Mouse (Mus musculus): ENCODE measurements around the gene Isg20. TPM values are rescaled to one million over a fixed set of nuclear protein-coding genes. Genes with fewer than 3 reads are reported as not detected.

Gene Isg20
- 12.7 and 18.3 TPM in 2 replicates for polyA plus RNA-seq (2015; fragmentation: Nextera tagmentation; extraction: Ambion mirVana)

- 73% methylated on average over 5 of the region's 5 CpGs for WGBS
- no peak for ATAC-seq (replicated peaks; ENCODE audit: insufficient number of reproducible peaks, insufficient read depth, low FRiP score, low read depth)
These were observed at the start of gene Isg20 for GRCm38 (mm10) chr7:78912974-78913474. Gene Isg20 (plus strand): TSS chr7:78913424.

GRCm38 (mm10) chr7:78863796-78864445, 49.3 kb upstream of the Isg20 start:
- Histone ChIP-seq H3K4me3 (no peak overlapping the region), H3K9me3 (replicated peaks) (no peaks in the 10 kb centered on the region), H3K36me3 (no peaks in the 10 kb centered on the region), H3K27me3 (no peaks in the 10 kb centered on the region), H3K4me1 (replicated peaks) (no peaks in the 10 kb centered on the region), H3K4me2 (no peak overlapping the region), H3K9ac (no peak overlapping the region), H3K27ac (no peak overlapping the region)
- 67% methylated on average over 7 of the region's 7 CpGs for WGBS
- no peak for ATAC-seq (replicated peaks; ENCODE audit: insufficient number of reproducible peaks, insufficient read depth, low FRiP score, low read depth)

More at GRCm38 (mm10) chr7:78912974-78913474, at the start of gene Isg20:
- Histone ChIP-seq H3K4me1 (replicated peaks) (peaks cover 25% of the 10 kb centered on the region), H3K9ac (peak within 1 kb of the TSS; percentile 44; the same call in 1 of the 2 replicates), H3K27me3 (no peaks in the 10 kb centered on the region), H3K9me3 (replicated peaks) (no peaks in the 10 kb centered on the region), H3K27ac (no peak within 1 kb of the TSS), H3K4me2 (peak within 1 kb of the TSS; percentile 68), H3K36me3 (no peaks in the 10 kb centered on the region), H3K4me3 (peak within 1 kb of the TSS; percentile 39)

- Histone ChIP-seq H3K9me3 (replicated peaks) (no peaks in the 10 kb centered on the region), H3K4me1 (replicated peaks) (no peaks in the 10 kb centered on the region), H3K4me3 (no peak overlapping the region), H3K27me3 (no peaks in the 10 kb centered on the region), H3K36me3 (no peaks in the 10 kb centered on the region), H3K4me2 (no peak overlapping the region), H3K9ac (no peak overlapping the region), H3K27ac (no peak overlapping the region)
- ATAC-seq (replicated peaks; ENCODE audit: insufficient number of reproducible peaks, insufficient read depth, low FRiP score, low read depth) = no peak
- 40% methylated on average over 4 of the region's 4 CpGs for WGBS
These were observed 48.8 kb upstream of the Isg20 start for GRCm38 (mm10) chr7:78864446-78864802.

- Histone ChIP-seq H3K27ac (no peak overlapping the region), H3K9me3 (replicated peaks) (no peaks in the 10 kb centered on the region), H3K9ac (no peak overlapping the region), H3K36me3 (no peaks in the 10 kb centered on the region), H3K4me2 (no peak overlapping the region), H3K4me3 (no peak overlapping the region), H3K4me1 (replicated peaks) (no peaks in the 10 kb centered on the region), H3K27me3 (no peaks in the 10 kb centered on the region)
- 43% methylated on average over 12 of the region's 12 CpGs for WGBS
- 0 out of 2 replicates have a peak, but pooled peaks have one; percentile 27 for ATAC-seq (replicated peaks; ENCODE audit: insufficient number of reproducible peaks, insufficient read depth, low FRiP score, low read depth)
These were observed 47.8 kb upstream of the Isg20 start for GRCm38 (mm10) chr7:78865212-78865949.

- no peak overlapping the region for H3K4me2 ChIP-seq
- H3K27ac ChIP-seq = no peak overlapping the region
- H3K9me3 ChIP-seq (replicated peaks) = no peaks in the 10 kb centered on the region
- no peak overlapping the region for H3K4me3 ChIP-seq
- H3K4me1 ChIP-seq (replicated peaks) = no peaks in the 10 kb centered on the region
- no peak for ATAC-seq (replicated peaks; ENCODE audit: insufficient number of reproducible peaks, insufficient read depth, low FRiP score, low read depth)
- WGBS = 48% methylated on average over 5 of the region's 5 CpGs
- H3K27me3 ChIP-seq = no peaks in the 10 kb centered on the region
- no peak overlapping the region for H3K9ac ChIP-seq
- no peaks in the 10 kb centered on the region for H3K36me3 ChIP-seq
These were observed 44.5 kb upstream of the Isg20 start for GRCm38 (mm10) chr7:78868731-78869130.

GRCm38 (mm10) chr7:78872366-78872765, 40.9 kb upstream of the Isg20 start:
- ATAC-seq (replicated peaks; ENCODE audit: insufficient number of reproducible peaks, insufficient read depth, low FRiP score, low read depth) = no peak
- Histone ChIP-seq H3K27me3 (no peaks in the 10 kb centered on the region), H3K36me3 (no peaks in the 10 kb centered on the region), H3K27ac (no peak overlapping the region), H3K9me3 (replicated peaks) (no peaks in the 10 kb centered on the region), H3K4me2 (no peak overlapping the region), H3K9ac (no peak overlapping the region), H3K4me3 (no peak overlapping the region), H3K4me1 (replicated peaks) (no peaks in the 10 kb centered on the region)
- WGBS = 76% methylated on average over 6 of the region's 6 CpGs

GRCm38 (mm10) chr7:78872831-78873230, 40.4 kb upstream of the Isg20 start:
- no peak overlapping the region for H3K4me2 ChIP-seq
- H3K27ac ChIP-seq = no peak overlapping the region
- H3K4me3 ChIP-seq = no peak overlapping the region
- H3K9ac ChIP-seq = no peak overlapping the region
- H3K9me3 ChIP-seq (replicated peaks) = no peaks in the 10 kb centered on the region
- no peak for ATAC-seq (replicated peaks; ENCODE audit: insufficient number of reproducible peaks, insufficient read depth, low FRiP score, low read depth)
- H3K27me3 ChIP-seq = no peaks in the 10 kb centered on the region
- no peaks in the 10 kb centered on the region for H3K4me1 ChIP-seq (replicated peaks)
- no peaks in the 10 kb centered on the region for H3K36me3 ChIP-seq
- WGBS = 55% methylated on average over 5 of the region's 5 CpGs

- Histone ChIP-seq H3K9ac (no peak overlapping the region), H3K27ac (no peak overlapping the region), H3K4me3 (peak overlapping the region; percentile 27; the same call in 1 of the 2 replicates), H3K4me1 (replicated peaks) (peaks cover 9% of the 10 kb centered on the region), H3K9me3 (replicated peaks) (no peaks in the 10 kb centered on the region), H3K4me2 (peak overlapping the region; percentile 33; the same call in 1 of the 2 replicates), H3K36me3 (no peaks in the 10 kb centered on the region), H3K27me3 (peaks cover 75% of the 10 kb centered on the region)
- no peak for ATAC-seq (replicated peaks; ENCODE audit: insufficient number of reproducible peaks, insufficient read depth, low FRiP score, low read depth)
- 27% methylated on average over 14 of the region's 16 CpGs for WGBS
These were observed 31.4 kb upstream of the Isg20 start for GRCm38 (mm10) chr7:78881607-78882468.

- Histone ChIP-seq H3K4me1 (replicated peaks) (peaks cover 9% of the 10 kb centered on the region), H3K27ac (no peak overlapping the region), H3K4me2 (peak overlapping the region; percentile 33; the same call in 1 of the 2 replicates), H3K9me3 (replicated peaks) (no peaks in the 10 kb centered on the region), H3K27me3 (peaks cover 81% of the 10 kb centered on the region), H3K9ac (no peak overlapping the region), H3K36me3 (no peaks in the 10 kb centered on the region), H3K4me3 (peak overlapping the region; percentile 27; the same call in 1 of the 2 replicates)
- 4% methylated on average over 23 of the region's 23 CpGs for WGBS
- no peak for ATAC-seq (replicated peaks; ENCODE audit: insufficient number of reproducible peaks, insufficient read depth, low FRiP score, low read depth)
These were observed 30.8 kb upstream of the Isg20 start for GRCm38 (mm10) chr7:78882469-78882837.

- peaks cover 9% of the 10 kb centered on the region for H3K4me1 ChIP-seq (replicated peaks)
- H3K9ac ChIP-seq = no peak overlapping the region
- H3K4me3 ChIP-seq = no peak overlapping the region
- H3K27me3 ChIP-seq = peaks cover 89% of the 10 kb centered on the region
- 2% methylated on average over 34 of the region's 34 CpGs for WGBS
- H3K36me3 ChIP-seq = no peaks in the 10 kb centered on the region
- no peak overlapping the region for H3K27ac ChIP-seq
- ATAC-seq (replicated peaks; ENCODE audit: insufficient number of reproducible peaks, insufficient read depth, low FRiP score, low read depth) = no peak
- H3K4me2 ChIP-seq = no peak overlapping the region
- H3K9me3 ChIP-seq (replicated peaks) = no peaks in the 10 kb centered on the region
These were observed 30.1 kb upstream of the Isg20 start for GRCm38 (mm10) chr7:78883016-78883725.
